Mouse (Mus musculus) naive thymus-derived CD4-positive, alpha-beta T cell, adult 2 months (primary cell): ENCODE results near the gene Pex3.

ENCODE experiments used
- DNase-seq: peaks from one replicate; pipeline ENCODE4 v3.0.0-alpha.2; 2011; ENCODE audit warnings: low read depth

Pex3 gene

GRCm38 (mm10) chr10:13536706-13537105, 16.2 kb downstream of the Pex3 start:
- no peak for DNase-seq

- DNase-seq: no peak
Observed at GRCm38 (mm10) chr10:13534751-13535150, 18.2 kb downstream of the Pex3 start.

GRCm38 (mm10) chr10:13528155-13528554, 24.8 kb downstream of the Pex3 start:
- no peak for DNase-seq

GRCm38 (mm10) chr10:13521857-13522256, 31.1 kb downstream of the Pex3 start:
- no peak for DNase-seq

GRCm38 (mm10) chr10:13502371-13502770, 50.6 kb downstream of the Pex3 start:
- DNase-seq: no peak

GRCm38 (mm10) chr10:13501533-13501932, 51.4 kb downstream of the Pex3 start:
- peak; percentile 18 for DNase-seq

GRCm38 (mm10) chr10:13500938-13501496, 51.9 kb downstream of the Pex3 start:
- peak; percentile 85 for DNase-seq

GRCm38 (mm10) chr10:13500473-13500872, 52.5 kb downstream of the Pex3 start:
- no peak for DNase-seq

- peak; percentile 22 for DNase-seq
Observed at GRCm38 (mm10) chr10:13499331-13499730, 53.6 kb downstream of the Pex3 start, which contains the start of gene Fuca2. Fuca2 (plus strand) TSS chr10:13499540.

GRCm38 (mm10) chr10:13496315-13496714, 56.6 kb downstream of the Pex3 start:
- no peak for DNase-seq

- DNase-seq: no peak
Observed at GRCm38 (mm10) chr10:13493978-13494686, 58.8 kb downstream of the Pex3 start.

GRCm38 (mm10) chr10:13489671-13490070, 63.3 kb downstream of the Pex3 start:
- DNase-seq: no peak

- no peak for DNase-seq
Observed at GRCm38 (mm10) chr10:13485958-13486357, 67.0 kb downstream of the Pex3 start.

GRCm38 (mm10) chr10:13479341-13479740, 73.6 kb downstream of the Pex3 start:
- DNase-seq: no peak

- peak; percentile 31 for DNase-seq
Observed at GRCm38 (mm10) chr10:13475121-13475520, 77.8 kb downstream of the Pex3 start.

- DNase-seq: no peak
Observed at GRCm38 (mm10) chr10:13474568-13474955, 78.4 kb downstream of the Pex3 start.
